Mouse (Mus musculus): ENCODE results near the gene Rala. TPM values are rescaled to one million over a fixed set of nuclear protein-coding genes. Genes with fewer than 3 reads are reported as not detected.

The Rala gene
- total RNA-seq, 2 experiments from 2014 or later = 22.9 to 26.3 TPM

Other genes starting within 250 kb of the Rala start
- 1 to 10 TPM; 5.8 to 7.8 TPM for gene Mplkip, start 249.0 kb downstream of the Rala start, total RNA-seq (2021)
- gene Sugct, start 248.7 kb downstream of the Rala start, total RNA-seq (2021) = under 1 TPM; 0.55 to 0.74 TPM
- 10 to 100 TPM; 18.9 to 22.0 TPM for gene Cdk13, start 139.1 kb downstream of the Rala start, total RNA-seq (2021)
- 10 to 100 TPM; 13.9 to 16.7 TPM for gene Yae1d1, start 49.1 kb upstream of the Rala start, total RNA-seq (2021)